Mouse (Mus musculus): ENCODE results near the gene 1500009L16Rik. TPM values are rescaled to one million over a fixed set of nuclear protein-coding genes. Genes with fewer than 3 reads are reported as not detected.
A peak's percentile ranks its signal among the peaks of the same experiment; 100 is the strongest.

Gene 1500009L16Rik
- 10 to 100 TPM; 29.8 to 35.6 TPM for total RNA-seq (2021)
- long read RNA-seq, experiment 1, transcript 1500009L16Rik-201 (6 exons, 1,194 nt), result major isoform, 23 of 33 reads
- long read RNA-seq, experiment 1, partial matches to known transcripts, result 0 of 33 reads
- long read RNA-seq, experiment 1, other reads (novel, unspliced or antisense), result 10 of 33 reads
- long read RNA-seq, experiment 2, transcript 1500009L16Rik-201 (6 exons, 1,194 nt), result major isoform, 23 of 31 reads
- long read RNA-seq, experiment 2, partial matches to known transcripts, result 0 of 31 reads
- long read RNA-seq, experiment 2, other reads (novel, unspliced or antisense), result 8 of 31 reads

DNA sequence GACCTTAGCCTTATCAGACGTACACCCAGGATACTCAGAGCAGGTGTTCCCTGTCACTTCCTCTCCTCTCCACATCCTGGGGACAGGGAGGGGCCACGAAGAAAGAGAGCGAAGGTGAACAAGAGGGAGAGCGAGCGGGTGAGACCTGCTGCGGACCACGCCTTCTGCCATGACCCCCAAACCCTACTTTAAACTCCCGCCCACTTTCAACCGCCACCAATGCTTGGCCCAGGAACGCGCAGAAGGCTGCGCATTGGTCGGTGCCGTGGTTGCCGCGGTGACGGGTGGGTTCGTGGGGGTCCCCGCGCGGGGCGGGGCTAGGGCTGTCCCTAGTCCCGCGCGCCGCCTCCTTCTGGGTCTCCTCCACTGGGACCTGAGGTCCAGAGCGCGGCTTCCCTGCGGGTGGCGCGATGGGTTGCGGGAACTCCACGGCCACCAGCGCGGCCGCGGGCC, at the start of gene 1500009L16Rik:
Gene 1500009L16Rik (plus strand): TSS at position 287 of the 453 bp plus-strand sequence.
- DNase-seq (ENCODE audit: low spot score in 2 of 2), result peak; percentile 25 to 45

DNA sequence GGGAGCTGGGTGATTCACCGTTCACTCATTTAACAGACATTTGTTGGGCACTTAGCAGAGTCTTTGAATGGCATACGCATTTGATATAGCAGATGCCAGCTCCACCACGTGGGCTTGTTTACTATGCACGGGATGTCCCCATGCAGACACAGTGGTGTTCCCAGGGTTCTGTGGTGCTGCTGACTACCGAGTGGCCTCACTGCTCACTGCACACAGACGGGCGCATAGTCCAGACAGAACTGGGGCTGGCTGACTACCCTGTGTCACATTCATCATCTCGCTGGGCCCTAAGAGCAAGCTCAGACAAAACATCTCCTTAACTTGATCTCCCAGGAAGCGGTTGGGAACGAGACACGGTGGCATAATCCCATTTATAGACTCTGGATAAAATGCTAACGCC, 41.3 kb upstream of the 1500009L16Rik start:
- no peak for DNase-seq (ENCODE audit: low spot score in 2 of 2)

DNA sequence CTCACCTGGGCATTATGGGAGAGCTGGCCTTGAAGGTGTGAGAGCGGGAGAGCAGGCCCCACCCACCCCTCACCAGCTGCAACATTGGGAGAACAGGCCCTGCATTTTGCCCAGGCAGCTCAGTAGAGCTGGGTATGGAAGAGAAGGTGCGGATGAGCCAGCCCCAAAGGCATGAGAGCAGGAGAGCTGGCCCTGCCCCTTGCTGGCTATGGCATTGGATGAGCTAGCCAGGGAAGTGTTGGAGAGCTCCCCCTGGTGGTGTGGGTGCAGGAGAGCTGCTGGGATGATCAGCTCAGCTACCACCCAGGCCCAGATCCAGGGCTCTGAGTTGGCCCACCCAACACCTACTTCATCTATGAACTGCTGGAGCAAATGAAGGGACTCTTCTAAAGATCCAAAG, 34.5 kb upstream of the 1500009L16Rik start:
- no peak for DNase-seq (ENCODE audit: low spot score in 2 of 2)

DNA sequence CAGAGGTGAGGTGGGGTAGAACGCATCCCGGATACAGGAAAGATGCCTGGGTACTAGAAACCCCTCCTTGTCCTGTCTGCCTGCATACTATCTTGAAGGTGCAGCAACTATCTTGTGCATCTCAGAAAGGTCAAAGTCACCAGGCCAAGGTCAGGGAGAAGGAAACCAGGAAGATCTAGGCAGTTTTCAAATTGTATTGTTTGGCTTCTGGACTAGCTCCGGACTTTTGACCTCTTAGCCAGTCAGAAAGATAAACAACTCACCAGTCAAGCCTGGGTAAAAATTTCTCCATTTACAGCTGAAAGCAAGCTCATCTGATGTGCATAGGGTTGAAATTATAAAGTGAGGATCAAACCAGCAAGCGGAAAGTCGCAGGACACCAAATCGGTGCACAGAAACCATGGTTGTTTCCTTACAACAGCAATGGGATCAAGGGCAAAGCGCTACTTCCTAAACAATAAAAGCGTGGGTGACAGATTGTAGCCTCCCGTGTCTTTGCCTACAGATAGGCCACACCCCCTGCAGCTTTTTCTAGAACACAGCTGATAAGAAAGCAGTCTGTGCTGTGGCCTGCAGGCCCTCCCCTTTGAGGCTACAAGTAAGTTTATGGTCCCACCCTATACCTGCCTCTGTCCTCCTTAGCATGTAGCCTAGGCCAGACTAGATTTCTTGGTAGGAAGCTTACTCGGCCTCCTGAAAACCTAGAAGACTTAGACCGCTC, 30.3 kb upstream of the 1500009L16Rik start:
- DNase-seq (ENCODE audit: low spot score in 2 of 2), result no peak

DNA sequence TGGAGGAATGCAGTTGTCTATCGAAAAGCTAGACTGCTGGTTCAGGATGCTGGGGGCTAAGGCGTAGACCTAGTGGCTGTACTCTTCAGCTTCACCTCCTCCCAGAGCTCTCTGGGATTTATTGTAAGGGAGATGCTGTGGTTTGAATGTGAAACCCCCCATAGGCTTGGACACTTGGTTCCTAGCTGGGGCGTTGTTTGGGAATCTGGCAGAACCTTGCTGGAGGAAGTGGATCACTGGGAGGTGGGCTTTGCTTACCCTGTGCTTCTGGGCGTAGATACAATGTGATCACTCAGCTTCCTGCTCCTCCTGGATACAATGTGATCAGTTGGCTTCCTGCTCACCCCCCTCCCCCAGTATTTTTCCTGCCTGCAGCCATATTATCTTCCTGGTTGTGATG, 26.4 kb upstream of the 1500009L16Rik start:
- DNase-seq (ENCODE audit: low spot score in 2 of 2), result no peak

DNA sequence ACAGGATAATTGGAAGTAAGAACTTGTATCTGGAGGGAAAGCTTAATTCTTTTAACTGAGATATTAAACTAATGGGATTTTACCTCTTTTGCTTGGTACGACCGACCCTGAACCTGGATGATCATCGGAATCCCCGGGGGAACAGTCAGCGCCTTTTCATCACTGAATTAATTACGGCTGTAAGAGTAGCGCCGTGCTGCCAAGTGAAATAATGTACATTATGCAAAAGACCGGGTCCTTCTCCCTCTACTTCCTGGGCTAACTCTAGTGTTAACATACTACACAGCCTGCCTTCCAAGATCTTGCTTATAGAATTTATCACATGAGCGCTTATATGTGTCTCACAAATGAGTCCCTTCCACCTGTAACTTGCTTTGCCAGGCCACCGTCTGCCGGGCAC, 16.0 kb upstream of the 1500009L16Rik start:
- no peak for DNase-seq (ENCODE audit: low spot score in 2 of 2)

DNA sequence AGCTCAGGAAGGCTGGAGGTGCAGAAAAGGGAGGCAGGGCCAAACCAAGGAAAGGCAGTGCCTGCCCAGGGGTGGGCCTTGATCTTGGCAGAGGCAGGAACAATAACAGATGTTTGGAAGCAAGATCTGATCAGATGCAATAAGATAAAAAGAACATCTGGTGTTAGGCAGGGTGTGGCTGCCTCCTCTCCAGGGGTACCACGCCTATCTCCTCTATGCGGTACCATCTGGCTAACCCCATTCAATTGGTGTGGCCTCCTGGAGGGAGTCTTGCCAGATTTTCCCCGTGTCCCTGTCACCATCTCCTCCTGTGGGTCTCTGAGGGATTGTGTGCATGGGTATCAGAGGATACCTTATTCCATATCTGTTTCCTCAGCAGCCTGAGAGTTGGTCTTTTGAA, 12.7 kb upstream of the 1500009L16Rik start:
- no peak for DNase-seq (ENCODE audit: low spot score in 2 of 2)

DNA sequence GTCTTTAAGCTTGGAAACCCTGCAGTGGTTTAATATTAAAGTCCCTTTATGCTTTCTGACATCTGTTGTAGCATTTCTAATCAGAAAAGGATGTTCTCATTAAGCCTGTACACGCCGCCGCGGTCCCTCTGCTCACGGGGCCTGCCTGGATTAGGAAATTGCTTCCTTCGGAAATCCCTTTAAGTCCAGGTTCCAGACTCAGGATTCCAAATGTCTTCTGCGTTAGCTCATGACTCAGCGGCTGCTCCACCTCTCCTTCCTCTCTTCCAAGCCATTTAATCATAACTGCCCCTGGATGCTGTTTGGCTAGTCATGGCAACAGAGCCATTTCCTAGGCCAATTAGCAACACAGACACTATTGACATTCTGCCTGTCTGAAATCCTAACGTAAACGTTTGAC, 10.9 kb upstream of the 1500009L16Rik start:
- DNase-seq (ENCODE audit: low spot score in 2 of 2), result no peak

DNA sequence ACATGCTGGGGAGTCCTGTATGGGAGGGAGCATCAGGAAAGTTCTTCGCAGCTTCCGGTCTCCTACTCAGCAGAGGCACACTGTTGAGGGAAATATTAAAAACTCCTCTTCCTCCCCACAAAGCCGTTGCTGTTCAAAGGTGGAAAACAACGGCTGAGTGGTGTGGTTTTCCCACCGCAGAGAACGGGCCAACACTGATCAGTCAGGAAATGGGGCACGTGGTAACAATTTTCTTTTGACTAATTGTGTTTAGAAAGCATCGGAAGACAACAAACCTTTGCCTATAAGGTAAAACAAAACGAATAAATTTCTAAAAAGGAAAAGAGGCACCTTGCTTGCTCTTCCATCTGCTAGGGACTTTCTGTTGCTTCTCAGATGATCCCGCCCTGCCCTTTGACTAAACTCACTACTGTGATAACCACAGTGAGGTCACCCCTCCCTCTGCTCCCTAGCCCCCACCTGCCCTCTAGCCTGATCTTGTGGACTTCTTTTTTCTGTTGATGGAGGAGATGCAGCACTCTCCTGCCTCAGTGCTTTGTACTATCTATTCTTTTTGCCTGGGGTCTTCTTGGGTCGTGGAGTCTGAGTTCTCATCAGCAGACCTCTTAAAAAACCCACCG, 3.7 kb upstream of the 1500009L16Rik start:
- no peak for DNase-seq (ENCODE audit: low spot score in 2 of 2)

DNA sequence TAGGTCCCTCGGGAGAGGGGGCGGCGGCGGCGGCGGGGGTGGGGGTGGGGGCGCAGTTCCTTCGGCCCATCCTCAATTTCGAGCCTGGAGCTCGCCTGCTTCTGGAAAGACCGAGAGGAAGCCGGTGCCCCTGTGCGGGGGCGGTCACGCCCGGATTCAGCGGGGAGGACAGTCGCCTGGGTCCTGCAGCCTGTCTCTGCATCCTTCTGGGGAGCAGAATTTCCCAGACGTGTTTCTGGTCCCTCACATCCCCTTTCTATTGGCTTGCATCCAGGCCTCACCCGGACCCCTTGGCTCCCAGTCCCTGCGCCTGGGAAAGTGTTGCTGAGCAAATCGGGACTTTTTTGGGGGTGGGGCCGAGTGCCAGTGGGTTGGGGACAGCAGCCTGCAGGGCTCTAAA, 390 bp downstream of the 1500009L16Rik start:
- no peak for DNase-seq (ENCODE audit: low spot score in 2 of 2)

DNA sequence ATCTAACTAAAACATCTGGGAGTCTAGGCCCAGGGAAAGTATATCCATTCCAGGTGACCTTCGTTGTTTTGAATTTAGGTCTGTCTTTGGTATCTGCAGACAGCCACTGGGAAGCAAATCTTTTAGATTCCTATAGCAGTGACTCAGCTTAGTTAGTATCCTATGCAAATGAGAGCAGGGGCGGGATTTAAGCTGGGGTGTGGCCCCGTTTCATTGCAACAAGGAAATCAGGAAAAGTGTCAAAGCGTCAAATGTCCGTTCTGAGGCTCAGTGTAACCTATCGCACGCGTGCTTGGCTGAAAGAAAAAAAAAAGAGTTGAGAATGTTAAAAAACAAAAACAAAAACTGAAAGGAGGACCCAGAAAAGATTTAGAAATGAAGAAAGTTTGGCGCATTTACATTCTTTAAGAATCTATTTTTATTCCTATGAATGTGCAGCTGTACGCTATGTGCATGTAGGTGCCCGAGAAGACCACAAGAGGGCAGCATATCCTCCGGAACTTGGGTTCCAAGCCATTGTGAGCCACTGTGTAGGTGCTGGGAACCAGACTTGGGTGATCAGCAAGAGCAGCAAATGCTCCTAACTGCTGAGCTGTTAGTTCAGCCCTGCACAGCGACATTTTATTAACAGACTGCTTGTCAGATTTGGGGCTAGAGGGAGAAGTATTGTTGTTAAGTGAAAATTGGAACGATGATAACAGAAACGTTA, 1.8 kb downstream of the 1500009L16Rik start:
- no peak for DNase-seq (ENCODE audit: low spot score in 2 of 2)

DNA sequence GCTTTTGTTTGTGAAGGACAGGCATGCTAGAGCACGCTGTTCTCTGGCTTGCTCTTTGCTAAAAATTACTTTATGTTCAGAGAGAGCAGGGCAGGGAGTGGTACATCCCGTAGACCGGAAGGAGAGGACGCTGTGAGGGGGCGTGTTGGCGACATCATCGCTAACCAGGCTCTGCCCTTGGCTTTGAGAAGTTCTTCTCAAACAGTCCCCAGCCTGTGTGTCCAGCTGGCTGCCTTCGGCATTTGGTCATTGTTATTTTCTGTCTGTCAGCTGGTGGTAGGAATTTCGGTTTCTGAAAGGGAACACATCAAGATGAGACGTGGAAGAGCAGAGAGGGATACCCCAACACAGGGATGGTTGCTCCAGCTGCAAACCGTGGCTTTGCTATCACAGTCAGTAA, 3.5 kb downstream of the 1500009L16Rik start:
- peak in 1 of 2 experiments; percentile 8 for DNase-seq (ENCODE audit: low spot score in 2 of 2)

DNA sequence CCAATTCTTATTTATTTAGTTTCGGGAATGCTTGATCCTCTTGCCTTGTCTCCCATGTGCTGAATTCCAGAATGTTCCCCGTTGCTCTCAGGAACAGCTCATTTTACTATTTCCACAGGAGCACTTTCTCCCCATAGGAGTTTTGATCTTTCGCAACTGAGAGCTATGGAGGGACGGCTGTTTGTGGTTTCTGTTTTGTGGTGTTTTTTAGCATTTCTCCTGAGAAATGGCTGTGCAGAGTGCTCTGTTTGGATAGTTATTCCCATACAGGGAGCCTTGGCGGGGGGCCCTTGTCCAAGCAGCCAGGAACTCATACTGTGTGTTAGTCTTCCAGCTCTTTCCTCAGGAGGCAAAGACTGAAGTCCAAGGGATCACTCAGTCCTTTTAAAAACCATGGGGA, 5.2 kb downstream of the 1500009L16Rik start:
- DNase-seq (ENCODE audit: low spot score in 2 of 2), result no peak

DNA sequence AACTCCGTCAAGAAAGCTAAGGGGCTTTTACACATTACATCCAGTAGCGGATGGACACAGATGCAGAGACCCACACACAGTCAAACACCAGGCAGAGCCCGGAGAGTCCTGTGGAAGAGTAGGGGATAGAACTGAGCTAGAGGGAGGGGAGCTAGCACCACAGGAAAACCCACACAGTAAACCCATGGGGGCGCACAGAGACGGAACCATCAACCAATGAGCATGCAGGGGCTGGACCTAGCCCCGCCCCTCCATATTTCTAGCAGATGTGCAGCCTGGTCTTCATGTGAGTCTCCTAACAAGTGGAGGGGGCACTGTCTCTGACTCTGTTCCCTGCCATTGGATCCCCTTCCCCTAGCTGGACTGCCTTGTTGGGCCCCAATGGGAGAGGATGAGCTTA, 5.9 kb downstream of the 1500009L16Rik start:
- no peak for DNase-seq (ENCODE audit: low spot score in 2 of 2)

DNA sequence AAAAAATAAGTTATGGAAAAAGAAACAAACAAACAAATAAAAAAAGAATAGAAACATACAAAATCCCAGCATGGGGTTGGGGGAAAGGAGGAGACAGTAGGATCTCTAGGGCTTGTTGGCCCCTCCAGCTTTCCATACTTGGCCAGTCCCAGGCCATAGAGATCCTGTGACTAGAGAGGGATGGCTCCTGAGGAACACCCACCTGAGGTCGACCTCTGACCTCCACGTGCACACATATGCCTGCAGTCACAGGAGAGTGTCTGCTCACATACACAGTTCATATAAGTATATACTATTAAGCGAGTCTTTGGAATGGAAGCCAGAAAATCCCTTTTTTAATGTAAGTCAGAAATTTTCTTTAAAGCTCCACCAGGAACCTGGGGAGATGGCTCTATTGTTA, 6.4 kb downstream of the 1500009L16Rik start:
- DNase-seq (ENCODE audit: low spot score in 2 of 2), result no peak

DNA sequence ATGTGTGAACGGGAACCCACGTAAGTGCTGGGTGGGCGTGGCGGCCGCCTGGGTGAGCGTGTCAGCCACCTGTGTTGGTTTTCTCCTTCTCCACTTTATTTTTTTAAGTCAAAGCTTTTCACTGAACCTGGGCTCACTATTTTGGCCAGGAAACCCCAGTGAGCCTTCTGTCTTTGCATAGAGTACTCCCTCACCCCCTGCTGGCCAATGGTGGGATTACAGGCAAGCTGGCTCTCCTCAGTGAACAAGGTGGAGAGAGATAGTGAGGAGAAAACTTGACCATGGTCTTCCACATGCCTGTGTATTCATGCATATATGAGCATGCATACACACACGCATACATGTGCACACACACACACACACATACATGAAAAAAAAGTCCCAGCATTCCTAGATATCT, 6.8 kb downstream of the 1500009L16Rik start:
- peak; percentile 73 to 87 for DNase-seq (ENCODE audit: low spot score in 2 of 2)

DNA sequence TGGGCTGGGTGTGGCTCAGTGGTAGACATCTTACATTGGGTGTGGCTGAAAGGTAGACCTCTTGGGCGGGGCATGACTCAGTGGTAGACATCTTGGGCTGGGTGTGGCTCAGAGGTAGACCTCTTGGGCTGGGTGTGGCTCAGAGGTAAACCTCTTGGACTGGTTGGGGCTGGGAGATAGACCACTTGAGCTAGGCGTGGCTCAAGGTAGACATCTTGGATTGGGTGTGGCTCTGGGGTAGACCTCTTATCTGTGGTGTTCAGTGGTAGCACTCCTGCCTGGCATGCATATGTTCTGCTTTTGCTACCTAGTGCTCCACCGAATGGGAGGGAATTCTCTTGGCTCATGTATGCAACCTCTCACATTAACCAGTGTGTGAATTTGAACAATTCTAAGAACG, 11.1 kb downstream of the 1500009L16Rik start:
- no peak for DNase-seq (ENCODE audit: low spot score in 2 of 2)

DNA sequence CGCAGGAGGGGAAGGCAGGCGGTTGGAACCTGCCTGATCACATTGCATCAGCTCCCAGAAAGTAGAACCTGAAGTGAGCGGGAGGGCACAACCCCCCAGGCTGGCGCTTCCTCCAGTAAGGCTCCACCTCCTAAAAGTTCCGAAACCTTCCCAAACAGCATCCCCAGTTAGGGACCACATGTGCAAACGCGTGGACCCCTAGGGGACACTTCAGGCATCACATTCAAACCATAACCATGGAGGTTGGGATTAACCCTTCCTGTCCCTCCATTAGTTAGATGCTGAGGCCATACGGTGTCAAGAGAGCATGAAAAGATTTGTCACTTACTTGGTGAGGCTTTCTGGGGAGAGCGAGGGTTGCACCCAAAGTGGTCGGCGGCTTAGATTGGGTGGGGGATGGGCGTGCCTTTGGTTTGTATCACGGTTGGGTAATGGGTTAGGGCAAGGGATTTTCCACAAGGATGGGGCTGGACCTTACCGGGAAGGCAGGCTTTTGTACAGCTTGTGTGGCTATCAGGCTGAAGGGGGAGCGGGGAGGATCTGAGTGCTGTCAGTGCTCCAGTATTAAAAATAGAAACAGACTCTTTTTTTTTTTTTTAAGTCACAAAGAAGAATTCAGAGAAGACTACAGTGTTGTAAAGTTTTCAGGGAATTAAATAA, 16.5 kb downstream of the 1500009L16Rik start:
- no peak for DNase-seq (ENCODE audit: low spot score in 2 of 2)

DNA sequence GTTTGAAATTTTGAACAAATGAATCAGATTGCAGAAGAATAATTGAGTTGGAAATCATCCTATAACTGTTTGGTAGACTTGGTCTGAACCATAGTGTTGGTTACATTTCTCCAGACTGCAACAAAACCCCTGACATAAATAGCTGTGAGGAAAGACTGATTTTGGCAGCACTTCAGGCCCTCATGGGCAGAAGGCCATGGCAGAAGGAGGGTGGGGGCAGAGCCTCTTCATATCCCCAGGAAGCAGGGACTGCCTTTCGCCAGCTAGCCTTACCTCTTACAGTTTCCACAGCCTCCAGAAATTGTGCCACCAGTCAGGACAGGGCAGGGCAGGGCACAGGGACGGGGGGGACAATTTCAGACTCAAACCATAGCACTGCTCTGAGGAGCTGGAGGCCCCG, 22.0 kb downstream of the 1500009L16Rik start:
- no peak for DNase-seq (ENCODE audit: low spot score in 2 of 2)

DNA sequence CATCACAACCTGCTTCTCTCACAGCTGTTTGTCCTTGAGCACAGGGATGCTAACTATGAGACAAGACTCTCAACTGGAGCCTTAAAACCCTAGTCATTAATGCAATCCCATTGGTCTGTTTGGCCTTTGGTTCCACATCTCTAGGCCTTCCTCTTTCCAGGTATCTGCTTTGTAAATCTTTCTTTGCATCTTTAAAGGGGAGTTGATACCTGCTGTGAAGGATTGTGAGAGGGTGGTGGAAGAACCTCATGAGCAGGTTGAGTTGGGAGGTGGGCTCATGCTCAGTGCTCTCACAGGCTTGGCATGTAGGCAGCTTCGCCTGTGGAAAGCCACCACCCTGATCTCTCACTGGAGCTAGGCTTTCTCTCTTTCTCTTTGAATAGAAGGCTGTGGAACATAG, 30.4 kb downstream of the 1500009L16Rik start:
- DNase-seq (ENCODE audit: low spot score in 2 of 2), result no peak

DNA sequence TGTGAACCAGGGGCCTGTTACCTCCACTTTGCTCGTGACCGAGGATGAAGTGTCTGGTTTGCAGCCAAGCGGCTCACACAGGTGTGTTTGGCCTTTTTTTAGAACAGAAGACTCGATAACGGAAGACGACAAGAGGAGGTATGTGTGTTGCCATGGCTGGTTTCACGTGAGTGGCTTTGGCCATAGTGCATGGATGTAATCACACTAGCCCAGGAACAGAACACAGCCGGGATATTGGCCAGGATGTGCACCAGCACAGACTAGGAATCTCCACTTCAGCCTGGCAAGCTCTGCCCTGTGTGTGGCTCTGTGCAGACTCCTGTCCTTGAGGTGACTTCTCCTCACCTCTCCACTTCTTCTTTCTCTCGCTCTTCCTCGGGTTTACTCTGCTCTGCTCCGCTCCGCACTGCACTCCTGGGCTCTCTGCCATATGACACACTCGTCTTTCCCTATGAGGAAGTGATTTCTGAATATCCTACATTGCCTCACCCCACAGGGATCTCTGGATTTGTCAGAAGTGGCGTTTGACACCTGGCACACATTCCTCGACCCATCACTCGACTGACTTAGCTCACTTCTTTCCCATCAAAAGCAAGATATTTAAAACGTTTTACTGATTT, 34.8 kb downstream of the 1500009L16Rik start:
- DNase-seq (ENCODE audit: low spot score in 2 of 2), result no peak

Measured in adrenal gland, postnatal 4 days (tissue).